Mouse (Mus musculus): ENCODE results near the gene Hsd17b1. TPM values are rescaled to one million over a fixed set of nuclear protein-coding genes. Genes with fewer than 3 reads are reported as not detected.

Hsd17b1 gene
- total RNA-seq (2021): under 1 TPM; 0.71 to 0.92 TPM
- long read RNA-seq, experiment 1: 0 reads
- long read RNA-seq, experiment 2: 0 reads

- no peak for DNase-seq (ENCODE audit: low spot score in 2 of 2)
- no peak for TF ChIP-seq CTCF (conservative IDR thresholded peaks at IDR 0.05)
- H3K4me3 ChIP-seq: no peak within 1 kb of the TSS
- no peak within 1 kb of the TSS for H3K27ac ChIP-seq
Measured at GRCm38 (mm10) chr11:101078121-101078520, at the start of gene Hsd17b1. Gene Hsd17b1, plus strand, starts transcription at chr11:101078411.

DNA sequence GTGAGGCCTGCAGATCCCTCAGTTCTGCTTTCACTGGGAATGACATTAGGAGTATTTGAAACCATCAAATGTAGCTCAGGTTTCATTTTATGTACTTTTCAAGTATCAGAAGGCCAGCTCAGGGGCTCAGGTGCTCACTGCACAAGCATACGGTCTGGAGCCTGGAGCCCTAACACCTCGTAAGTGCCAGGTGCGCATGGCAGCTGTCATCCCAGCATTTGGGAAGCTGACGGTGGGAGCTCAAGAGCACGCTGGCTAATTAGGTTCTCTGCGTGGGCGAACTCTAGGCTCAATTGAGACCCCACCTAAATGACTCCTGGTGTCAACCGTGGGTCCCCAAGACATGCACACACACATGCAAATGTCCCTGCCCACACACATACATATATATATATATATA is 48.9 kb upstream of the Hsd17b1 start:
- DNase-seq (ENCODE audit: low spot score in 2 of 2): no peak
- no peak for TF ChIP-seq CTCF (conservative IDR thresholded peaks at IDR 0.05)
- no peak overlapping the region for H3K4me3 ChIP-seq
- H3K27ac ChIP-seq: peak overlapping the region; percentile 24; the same call in 1 of the 2 replicates

- DNase-seq (ENCODE audit: low spot score in 2 of 2): no peak
- H3K4me3 ChIP-seq: no peak overlapping the region
- no peak for TF ChIP-seq CTCF (conservative IDR thresholded peaks at IDR 0.05)
- peak overlapping the region; percentile 32; the same call in 1 of the 2 replicates for H3K27ac ChIP-seq
Measured at GRCm38 (mm10) chr11:101030136-101030807, 47.9 kb upstream of the Hsd17b1 start.

- TF ChIP-seq CTCF (conservative IDR thresholded peaks at IDR 0.05): no peak
- Histone ChIP-seq H3K27ac (0 out of 2 replicates have a peak overlapping the region, but pooled peaks have one; percentile 4), H3K4me3 (no peak overlapping the region)
- DNase-seq (ENCODE audit: low spot score in 2 of 2): no peak
Measured at GRCm38 (mm10) chr11:101030808-101031156, 47.4 kb upstream of the Hsd17b1 start.

DNA sequence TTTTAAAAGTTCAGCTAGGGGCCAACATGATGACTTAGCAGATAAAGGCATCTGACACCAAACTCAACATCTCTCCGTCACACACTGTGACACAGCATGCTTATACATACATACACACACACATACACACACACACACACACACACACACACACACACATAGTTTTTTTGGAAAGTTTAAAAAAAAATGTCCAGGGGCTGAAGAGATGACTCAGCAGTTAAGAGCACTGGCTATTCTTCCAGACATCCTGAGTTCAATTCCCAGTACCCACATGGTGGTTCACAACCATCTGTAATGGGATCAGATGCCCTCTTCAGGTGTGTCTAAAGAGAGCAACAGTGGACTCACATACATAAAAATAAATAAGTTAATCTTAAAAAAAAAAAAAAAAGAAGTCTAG is 46.7 kb upstream of the Hsd17b1 start:
- no peak for DNase-seq (ENCODE audit: low spot score in 2 of 2)
- H3K27ac ChIP-seq: no peak overlapping the region
- no peak overlapping the region for H3K4me3 ChIP-seq
- no peak for TF ChIP-seq CTCF (conservative IDR thresholded peaks at IDR 0.05)

- Histone ChIP-seq H3K27ac (peak overlapping the region; percentile 72), H3K4me3 (no peak overlapping the region)
- no peak for TF ChIP-seq CTCF (conservative IDR thresholded peaks at IDR 0.05)
- no peak for DNase-seq (ENCODE audit: low spot score in 2 of 2)
Measured at GRCm38 (mm10) chr11:101033856-101034500, 44.2 kb upstream of the Hsd17b1 start.

- no peak for DNase-seq (ENCODE audit: low spot score in 2 of 2)
- H3K4me3 ChIP-seq: no peak overlapping the region
- H3K27ac ChIP-seq: peak overlapping the region; percentile 72
- TF ChIP-seq CTCF (conservative IDR thresholded peaks at IDR 0.05): no peak
Measured at GRCm38 (mm10) chr11:101034614-101035327, 43.4 kb upstream of the Hsd17b1 start.

DNA sequence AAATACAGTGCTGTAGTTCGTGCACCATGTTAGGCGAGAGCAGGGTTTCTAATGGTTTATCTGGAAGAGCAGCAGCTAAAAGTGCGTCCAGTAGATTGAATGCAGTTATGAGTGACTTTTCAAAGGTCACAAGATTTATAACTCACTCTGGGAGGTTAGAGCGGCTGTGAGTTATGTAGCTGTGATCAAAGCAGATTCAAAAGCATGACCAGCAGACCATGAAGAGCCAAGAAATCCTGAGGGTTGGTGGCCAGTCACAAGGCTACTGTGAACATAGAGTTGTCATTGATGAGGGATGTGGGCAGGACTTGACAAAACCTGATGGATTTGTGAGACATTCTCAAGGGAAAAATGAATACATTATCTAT is 42.9 kb upstream of the Hsd17b1 start:
- peak overlapping the region; percentile 72 for H3K27ac ChIP-seq
- no peak for TF ChIP-seq CTCF (conservative IDR thresholded peaks at IDR 0.05)
- H3K4me3 ChIP-seq: no peak overlapping the region
- no peak for DNase-seq (ENCODE audit: low spot score in 2 of 2)

DNA sequence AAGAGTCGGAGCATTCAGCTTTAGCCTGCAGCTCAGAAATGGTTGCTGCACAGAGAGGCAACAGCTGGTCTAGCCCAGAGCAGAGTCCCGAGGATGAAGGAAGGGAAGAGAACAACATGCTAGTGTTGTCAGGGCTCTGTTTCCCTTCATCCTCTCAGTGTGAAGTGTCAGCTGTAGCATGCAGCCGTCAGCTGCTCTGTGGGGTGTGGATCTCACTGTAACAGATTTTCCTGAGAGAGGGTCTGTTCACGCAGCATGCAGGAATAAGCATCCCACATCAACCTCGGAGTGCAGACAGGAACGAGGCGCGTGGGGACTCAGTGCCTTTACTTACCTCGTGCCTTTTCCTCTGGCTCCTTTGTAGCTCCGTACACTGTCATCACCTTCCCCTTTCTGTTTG is 40.4 kb upstream of the Hsd17b1 start:
- H3K27ac ChIP-seq: peak overlapping the region; percentile 59
- DNase-seq (ENCODE audit: low spot score in 2 of 2): no peak
- no peak for TF ChIP-seq CTCF (conservative IDR thresholded peaks at IDR 0.05)
- H3K4me3 ChIP-seq: no peak overlapping the region

- Histone ChIP-seq H3K27ac (peak overlapping the region; percentile 84), H3K4me3 (no peak overlapping the region)
- DNase-seq (ENCODE audit: low spot score in 2 of 2): no peak
- TF ChIP-seq CTCF (conservative IDR thresholded peaks at IDR 0.05): no peak
Measured at GRCm38 (mm10) chr11:101045826-101046225, 32.4 kb upstream of the Hsd17b1 start.

- peak overlapping the region; percentile 84 for H3K27ac ChIP-seq
- no peak overlapping the region for H3K4me3 ChIP-seq
- TF ChIP-seq CTCF (conservative IDR thresholded peaks at IDR 0.05): no peak
- DNase-seq (ENCODE audit: low spot score in 2 of 2): no peak
Measured at GRCm38 (mm10) chr11:101046440-101046839, 31.8 kb upstream of the Hsd17b1 start.

DNA sequence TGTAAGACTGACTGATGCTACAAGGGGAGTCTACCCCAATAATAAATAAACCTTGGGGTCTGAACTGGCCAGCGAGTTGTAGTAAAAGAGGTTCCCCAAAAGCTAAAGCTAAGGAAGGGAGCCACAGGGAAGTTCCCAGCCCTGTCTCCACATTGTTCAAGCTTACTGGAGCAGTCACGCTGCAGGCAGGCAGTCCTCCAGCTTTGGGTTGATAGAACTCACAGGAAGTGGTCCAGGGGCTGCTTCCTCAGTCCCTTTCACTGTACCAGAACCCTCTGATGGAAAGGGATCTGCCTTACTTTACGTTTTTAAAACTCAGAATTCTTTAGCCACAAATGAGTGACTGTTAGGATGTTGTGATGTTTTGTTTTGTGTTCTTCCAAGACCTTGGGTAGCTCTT is 30.7 kb upstream of the Hsd17b1 start:
- TF ChIP-seq CTCF (conservative IDR thresholded peaks at IDR 0.05): no peak
- H3K27ac ChIP-seq: peak overlapping the region; percentile 84; the same call in 1 of the 2 replicates
- DNase-seq (ENCODE audit: low spot score in 2 of 2): no peak
- H3K4me3 ChIP-seq: no peak overlapping the region

- DNase-seq (ENCODE audit: low spot score in 2 of 2): peak in 1 of 2 experiments; percentile 66
- 0 out of 2 replicates have a peak, but pooled peaks have one; percentile 10 for TF ChIP-seq CTCF (conservative IDR thresholded peaks at IDR 0.05)
- Histone ChIP-seq H3K4me3 (no peak overlapping the region), H3K27ac (peak overlapping the region; percentile 84)
Measured at GRCm38 (mm10) chr11:101050359-101050758, 27.9 kb upstream of the Hsd17b1 start.

Data from layer of hippocampus, adult 2 months (tissue).